Mouse (Mus musculus) hindbrain, embryonic 16.5 days (tissue): ENCODE measurements around the gene Idh3a. TPM values are rescaled to one million over a fixed set of nuclear protein-coding genes. Genes with fewer than 3 reads are reported as not detected.
"Not testable (repeated sequence)": the region's sequence is repeated elsewhere in the genome, so short reads cannot be mapped to it uniquely, and the experiment has no call there.

ENCODE experiments used
- ATAC-seq: fragments of 200-750 bp; cut with Nextera tagmentation; 2 replicates; pipeline ENCODE4 v1.8.0; 2017; ENCODE audit warnings: moderate TSS enrichment, moderate library complexity
- H3K27ac ChIP-seq: fragments of 300-500 bp; sonication (generic); 2 replicates; pipeline ENCODE4 v1.5.1; 2014; ENCODE audit warnings: low read depth, mild to moderate bottlenecking, control low read depth, low read length, moderate library complexity
- H3K27me3 ChIP-seq: fragments of 300-500 bp; sonication (generic); replicated peaks from 2 replicates; pipeline ENCODE4 v1.6.1; 2014; ENCODE audit warnings: low read length; ENCODE audit not compliant: control insufficient read depth, insufficient read depth
- H3K36me3 ChIP-seq: fragments of 300-500 bp; sonication (generic); 2 replicates; pipeline ENCODE4 v1.6.1; 2014; ENCODE audit warnings: mild to moderate bottlenecking, low read length, moderate library complexity, mixed read lengths; ENCODE audit not compliant: control insufficient read depth, insufficient read depth
- H3K4me1 ChIP-seq: fragments of 300-500 bp; sonication (generic); 2 replicates; pipeline ENCODE4 v1.6.1; 2014; ENCODE audit warnings: low read depth, low read length; ENCODE audit not compliant: control insufficient read depth, insufficient read depth
- H3K4me2 ChIP-seq: fragments of 300-500 bp; sonication (generic); 2 replicates; pipeline ENCODE4 v1.6.1; 2014; ENCODE audit warnings: mild to moderate bottlenecking, low read length, control low read depth, moderate library complexity
- H3K4me3 ChIP-seq: fragments of 300-500 bp; sonication (generic); 2 replicates; pipeline ENCODE4 v1.5.1; 2014; ENCODE audit warnings: mild to moderate bottlenecking, low read length, control low read depth, moderate library complexity
- H3K9ac ChIP-seq: fragments of 300-500 bp; sonication (generic); 2 replicates; pipeline ENCODE4 v1.6.1; 2014; ENCODE audit warnings: low read depth, mild to moderate bottlenecking, control low read depth, low read length, moderate library complexity
- H3K9me3 ChIP-seq: fragments of 300-500 bp; sonication (generic); 2 replicates; pipeline ENCODE4 v1.6.1; 2014; ENCODE audit warnings: mild to moderate bottlenecking, low read length, moderate library complexity; ENCODE audit not compliant: control insufficient read depth
- WGBS: fragments of 180-500 bp; shearing (Covaris S2); extraction: QIAGEN DNeasy Blood & Tissue Kit; methylation state at CpG from one replicate; pipeline ENCODE4 v1.1.7; 2014; 5-methylcytosine and 5-hydroxymethylcytosine counted together
- polyA plus RNA-seq: library from polyadenylated mRNA; unstranded; fragments of >200 nt; fragmentation: Nextera tagmentation; extraction: Ambion mirVana; gene quantifications from 2 replicates; pipeline ENCODE4 v1.2.1, GENCODE M21; 2015

Idh3a gene
- polyA plus RNA-seq, 1 experiment from 2014 or later, result 191 TPM

DNA sequence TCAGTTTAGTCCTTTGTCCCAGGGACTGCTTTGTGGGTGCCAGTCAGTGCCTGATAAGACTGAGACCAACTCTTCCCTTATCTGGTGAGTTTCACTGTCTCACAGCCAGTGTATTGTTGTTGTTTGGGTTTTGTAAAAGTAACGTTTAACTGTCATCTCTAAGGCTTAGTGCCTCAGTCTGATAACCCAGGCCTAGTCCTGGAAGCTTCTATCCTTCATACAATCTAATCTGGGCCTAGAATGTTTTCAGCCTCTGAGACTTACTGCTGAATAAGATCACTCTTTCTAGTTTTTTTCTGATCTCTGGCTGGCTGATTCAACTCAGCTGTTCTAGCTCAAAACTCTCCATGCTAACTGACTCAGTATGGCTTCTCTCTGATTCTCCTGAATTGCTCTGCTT is 2.4 kb upstream of the Idh3a start:
- Histone ChIP-seq H3K4me3 (no peak overlapping the region), H3K4me2 (no peak overlapping the region)
- ATAC-seq, result no peak

DNA sequence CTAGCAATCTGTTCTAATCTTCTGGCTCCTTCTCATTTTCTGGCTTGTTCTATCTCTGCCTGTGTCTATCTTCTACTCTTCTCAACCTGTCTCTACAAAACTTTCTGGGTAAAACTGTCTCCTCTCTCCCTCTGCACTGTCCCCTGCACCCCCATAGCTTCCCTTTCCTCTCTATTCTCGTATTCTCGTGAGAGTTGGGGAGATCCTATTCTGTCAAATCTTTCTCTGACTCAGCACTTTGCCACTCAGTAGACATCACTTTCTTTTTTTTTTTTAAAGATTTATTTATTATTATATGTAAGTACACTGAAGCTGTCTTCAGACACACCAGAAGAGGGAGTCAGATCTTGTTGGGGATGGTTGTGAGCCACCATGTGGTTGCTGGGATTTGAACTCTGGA is 2.0 kb upstream of the Idh3a start:
- not testable (repeated sequence) for H3K27ac ChIP-seq, H3K9me3 ChIP-seq, H3K4me3 ChIP-seq, ATAC-seq, H3K36me3 ChIP-seq, H3K9ac ChIP-seq, H3K27me3 ChIP-seq, H3K4me2 ChIP-seq
- H3K4me1 ChIP-seq, result peaks cover 15% of the 10 kb centered on the region
- WGBS, result 89% methylated on average over 2 of the region's 2 CpGs

More for the DNA sequence above, 2.4 kb upstream of the Idh3a start:
- H3K27me3 ChIP-seq, result no peaks in the 10 kb centered on the region
- peaks cover 4% of the 10 kb centered on the region; the same call in 1 of the 2 replicates for H3K9me3 ChIP-seq
- H3K27ac ChIP-seq, result no peak overlapping the region
- H3K9ac ChIP-seq, result no peak overlapping the region
- H3K36me3 ChIP-seq, result no peaks in the 10 kb centered on the region
- peaks cover 15% of the 10 kb centered on the region for H3K4me1 ChIP-seq
- 68% methylated on average over 1 of the region's 1 CpGs for WGBS

DNA sequence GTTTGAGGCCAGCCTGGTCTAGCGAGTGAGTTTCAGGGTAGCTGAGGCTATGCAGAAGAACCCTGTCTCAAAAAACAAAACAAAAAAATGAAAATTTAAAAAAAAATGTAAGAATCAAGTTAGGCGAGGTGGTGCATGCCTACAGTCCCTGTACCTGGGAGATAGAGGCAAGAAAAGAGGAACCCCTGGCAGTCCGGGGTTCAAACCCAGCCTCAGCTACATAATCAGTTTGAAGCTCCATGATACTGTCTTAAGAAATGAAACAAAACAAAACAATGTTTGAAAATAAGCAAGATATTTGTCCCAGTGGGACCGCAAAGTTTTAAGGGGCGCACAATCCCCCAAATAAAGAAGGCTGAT is 315 bp upstream of the Idh3a start:
- H3K27ac ChIP-seq, result 0 out of 2 replicates have a peak overlapping the region, but pooled peaks have one; percentile 4

DNA sequence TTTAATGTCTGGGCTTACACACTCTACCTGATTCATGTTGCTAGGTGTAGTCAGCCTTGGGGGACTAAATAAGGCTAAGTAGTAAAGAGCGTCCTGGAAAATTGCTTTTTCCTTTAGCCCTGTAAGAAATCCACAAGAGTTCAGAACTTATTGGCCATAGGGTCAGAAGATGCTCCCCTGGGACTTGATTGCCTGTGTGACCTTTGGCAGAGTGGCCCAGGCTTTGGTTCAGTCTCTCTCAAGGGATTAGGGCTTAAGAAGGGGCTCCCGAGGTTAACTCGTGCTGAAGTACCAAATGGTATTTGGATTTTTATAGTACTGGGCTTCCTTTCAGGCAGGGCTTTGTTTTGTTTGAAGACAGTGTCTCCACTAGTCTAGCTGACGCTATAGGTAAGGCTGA is 1.7 kb downstream of the Idh3a start:
- H3K9me3 ChIP-seq, result no peaks in the 10 kb centered on the region
- H3K27me3 ChIP-seq, result no peaks in the 10 kb centered on the region
- no peak overlapping the region for H3K27ac ChIP-seq
- H3K4me2 ChIP-seq, result peak overlapping the region; percentile 88
- H3K4me3 ChIP-seq, result no peak overlapping the region; the same call in 1 of the 2 replicates
- no peak overlapping the region; the same call in 1 of the 2 replicates for H3K9ac ChIP-seq
- H3K36me3 ChIP-seq, result peaks cover 14% of the 10 kb centered on the region
- ATAC-seq, result no peak
- 76% methylated on average over 4 of the region's 4 CpGs for WGBS
- H3K4me1 ChIP-seq, result peaks cover 15% of the 10 kb centered on the region

More for the DNA sequence above, 315 bp upstream of the Idh3a start:
- H3K9ac ChIP-seq, result peak overlapping the region; percentile 56
- H3K4me2 ChIP-seq, result peak overlapping the region; percentile 88
- H3K9me3 ChIP-seq, result no peaks in the 10 kb centered on the region
- H3K4me3 ChIP-seq, result peak overlapping the region; percentile 98
- ATAC-seq, result no peak
- peaks cover 5% of the 10 kb centered on the region for H3K36me3 ChIP-seq
- H3K4me1 ChIP-seq, result peaks cover 15% of the 10 kb centered on the region
- H3K27me3 ChIP-seq, result no peaks in the 10 kb centered on the region
- 33% methylated on average over 5 of the region's 5 CpGs for WGBS

DNA sequence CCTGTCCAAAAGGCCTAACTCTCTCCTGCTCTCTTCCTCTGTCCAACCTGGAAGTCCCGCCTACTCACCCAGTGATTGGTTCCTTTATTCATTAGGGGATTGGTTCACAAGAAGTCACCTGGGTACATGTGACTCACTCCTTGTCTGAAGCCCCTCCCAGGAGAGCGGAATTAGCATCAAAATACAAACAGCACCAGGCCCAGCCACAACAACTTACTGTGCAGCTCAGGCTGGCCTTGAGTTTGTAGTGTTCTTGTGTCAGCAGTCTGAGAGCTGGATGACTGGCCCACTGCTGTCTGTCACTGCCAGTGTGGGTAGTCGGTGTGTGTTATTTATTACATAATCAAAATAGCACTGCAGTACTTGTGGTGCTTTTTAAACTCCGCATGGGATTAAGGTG is 7.5 kb downstream of the Idh3a start:
- H3K27ac ChIP-seq, H3K9ac ChIP-seq, ATAC-seq, H3K4me3 ChIP-seq, H3K4me1 ChIP-seq, H3K4me2 ChIP-seq, H3K27me3 ChIP-seq, H3K9me3 ChIP-seq: not testable (repeated sequence)
- WGBS, result 73% methylated on average over 4 of the region's 4 CpGs
- H3K36me3 ChIP-seq, result peaks cover 57% of the 10 kb centered on the region

DNA sequence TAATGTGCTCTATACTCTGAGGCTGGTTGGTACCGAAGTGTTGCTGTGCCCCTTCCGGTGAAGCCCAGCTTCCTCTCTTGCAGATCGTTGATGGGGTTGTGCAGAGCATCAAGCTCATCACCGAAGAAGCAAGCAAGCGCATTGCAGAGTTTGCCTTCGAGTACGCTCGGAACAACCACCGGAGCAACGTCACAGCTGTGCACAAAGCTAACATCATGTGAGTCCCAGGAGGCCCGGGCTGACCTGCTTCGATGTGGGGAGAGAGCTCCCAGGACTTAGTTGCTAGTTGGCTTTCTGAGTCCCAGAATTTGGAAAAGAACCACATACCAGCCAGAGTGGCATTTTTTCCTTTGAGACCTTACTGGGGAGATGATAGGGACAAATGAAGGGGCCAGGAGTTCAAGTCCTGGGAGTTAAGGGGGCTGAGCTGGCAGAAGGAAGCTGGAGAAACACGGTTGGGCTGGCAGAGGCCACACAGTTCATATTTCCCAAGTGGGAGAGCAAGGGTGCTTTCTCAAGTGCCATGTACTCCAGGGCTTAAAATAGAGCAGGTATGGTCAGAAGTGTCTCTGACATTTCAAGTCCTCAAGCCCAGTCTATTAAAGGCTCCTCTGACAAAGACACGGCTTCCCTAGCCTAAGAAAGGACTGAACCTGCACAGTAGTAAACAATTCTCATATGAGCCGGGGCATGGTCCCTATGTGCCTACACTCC is 10.8 kb downstream of the Idh3a start:
- Histone ChIP-seq H3K9me3 (no peaks in the 10 kb centered on the region), H3K9ac (no peak overlapping the region), H3K4me3 (no peak overlapping the region), H3K27ac (no peak overlapping the region), H3K27me3 (no peaks in the 10 kb centered on the region), H3K36me3 (peaks cover 71% of the 10 kb centered on the region), H3K4me2 (no peak overlapping the region), H3K4me1 (no peaks in the 10 kb centered on the region)
- WGBS, result 94% methylated on average over 15 of the region's 15 CpGs
- no peak for ATAC-seq

DNA sequence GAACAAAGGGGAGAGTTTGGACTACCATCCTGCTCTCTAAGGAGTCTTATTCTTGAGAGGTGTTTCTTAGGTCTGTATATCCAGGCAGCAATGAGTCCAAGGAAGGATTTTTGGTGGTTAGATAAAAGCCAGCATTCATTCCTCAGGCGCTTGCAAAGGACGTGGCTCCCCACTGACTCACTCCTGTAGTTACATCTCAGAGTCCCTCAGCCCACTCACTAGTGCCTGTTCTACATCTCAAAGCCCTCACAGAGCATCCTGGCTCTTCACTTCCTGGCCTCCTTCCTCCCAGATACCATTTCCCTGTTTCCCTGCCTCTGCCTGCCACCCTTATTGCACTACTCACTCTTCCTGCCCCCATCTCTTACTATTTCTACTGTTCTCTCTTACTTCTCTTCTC is 16.3 kb downstream of the Idh3a start:
- no peaks in the 10 kb centered on the region for H3K27me3 ChIP-seq
- no peak for ATAC-seq
- H3K4me1 ChIP-seq, result no peaks in the 10 kb centered on the region
- H3K9ac ChIP-seq, result no peak overlapping the region
- H3K27ac ChIP-seq, result no peak overlapping the region
- WGBS, result 80% methylated on average over 2 of the region's 2 CpGs
- H3K36me3 ChIP-seq, result peaks cover 57% of the 10 kb centered on the region
- H3K4me2 ChIP-seq, result no peak overlapping the region
- H3K4me3 ChIP-seq, result no peak overlapping the region
- no peaks in the 10 kb centered on the region for H3K9me3 ChIP-seq

DNA sequence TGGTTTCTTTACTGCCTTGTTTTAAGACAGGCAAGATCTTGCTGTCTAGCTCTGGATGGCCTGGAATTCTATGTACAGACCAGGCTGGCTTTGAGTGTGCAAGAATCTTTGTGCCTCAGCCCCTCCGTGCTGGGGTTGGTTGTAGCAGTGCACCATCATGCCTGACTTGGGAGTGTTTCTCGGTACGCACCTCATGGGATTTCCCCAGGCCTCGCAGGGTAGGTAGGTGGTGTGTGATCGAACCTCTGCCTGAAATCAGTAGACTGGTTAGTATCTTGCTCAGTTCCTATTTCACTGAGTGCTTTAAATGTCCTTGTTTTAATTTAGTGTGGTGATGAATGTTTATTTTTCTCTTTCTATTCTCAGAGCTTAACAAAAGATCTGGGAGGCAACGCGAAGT is 16.8 kb downstream of the Idh3a start:
- 80% methylated on average over 7 of the region's 7 CpGs for WGBS
- Histone ChIP-seq H3K4me3 (no peak overlapping the region), H3K4me1 (no peaks in the 10 kb centered on the region), H3K36me3 (peaks cover 53% of the 10 kb centered on the region), H3K4me2 (no peak overlapping the region), H3K9ac (no peak overlapping the region), H3K27me3 (no peaks in the 10 kb centered on the region), H3K9me3 (no peaks in the 10 kb centered on the region), H3K27ac (no peak overlapping the region)
- no peak for ATAC-seq

DNA sequence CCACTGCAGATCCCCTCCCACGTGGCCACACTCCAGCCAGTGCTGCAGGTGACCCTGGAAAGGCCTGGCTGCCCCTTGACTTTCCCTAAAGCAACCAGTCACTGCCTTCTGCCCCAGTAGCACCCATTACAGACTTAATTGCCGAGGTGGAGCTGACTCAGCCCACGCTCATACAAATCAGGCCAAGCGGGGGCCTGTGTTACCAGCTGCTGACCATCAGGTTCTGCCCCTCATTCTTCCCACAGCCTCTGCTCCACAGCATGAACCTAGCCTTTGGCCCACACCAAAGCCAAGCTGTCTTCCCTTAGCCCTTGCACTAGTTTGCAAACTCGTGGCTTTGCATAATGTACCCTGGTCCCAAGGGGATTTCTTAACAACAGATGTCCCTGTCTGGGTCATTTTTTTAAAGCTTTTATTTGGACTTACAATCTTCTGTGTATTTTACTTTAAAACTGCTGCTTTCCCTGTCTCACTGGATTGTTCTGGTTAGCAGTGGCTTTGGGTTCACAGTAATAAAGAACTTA is 18.1 kb downstream of the Idh3a start:
- H3K9ac ChIP-seq, result no peak overlapping the region
- H3K36me3 ChIP-seq, result peaks cover 41% of the 10 kb centered on the region
- no peak overlapping the region for H3K4me2 ChIP-seq
- no peak overlapping the region for H3K27ac ChIP-seq
- no peak for ATAC-seq
- no peaks in the 10 kb centered on the region for H3K4me1 ChIP-seq
- no peaks in the 10 kb centered on the region for H3K27me3 ChIP-seq
- 62% methylated on average over 5 of the region's 5 CpGs for WGBS
- H3K4me3 ChIP-seq, result no peak overlapping the region
- H3K9me3 ChIP-seq, result no peaks in the 10 kb centered on the region
